Mouse (Mus musculus): ENCODE data around the gene Fam178b. TPM values are rescaled to one million over a fixed set of nuclear protein-coding genes. Genes with fewer than 3 reads are reported as not detected.

The Fam178b gene
- polyA plus RNA-seq, 1 experiment from 2014 or later, result not detected

- peak; percentile 79 for ATAC-seq (ENCODE audit: low FRiP score, low read depth)
- under 1% methylated on average over 52 of the region's 52 CpGs for whole genome bisulfite sequencing
- Histone ChIP-seq H3K4me1 (replicated peaks) (peaks cover 38% of the 10 kb centered on the region), H3K27me3 (no peaks in the 10 kb centered on the region), H3K27ac (replicated peaks) (peak overlapping the region; percentile 99), H3K4me2 (peak overlapping the region; percentile 79), H3K9ac (peak overlapping the region; percentile 99), H3K36me3 (peaks cover 27% of the 10 kb centered on the region), H3K9me3 (no peaks in the 10 kb centered on the region), H3K4me3 (peak overlapping the region; percentile 78)
Measured at GRCm38 (mm10) chr1:36556553-36557456, 126.2 kb downstream of the Fam178b start.

GRCm38 (mm10) chr1:36555798-36556395 lies 127.1 kb downstream of the Fam178b start:
- H3K27ac ChIP-seq (replicated peaks), result peak overlapping the region; percentile 99
- 2% methylated on average over 8 of the region's 8 CpGs for WGBS
- H3K4me1 ChIP-seq (replicated peaks), result peaks cover 38% of the 10 kb centered on the region
- H3K9ac ChIP-seq, result peak overlapping the region; percentile 99
- H3K9me3 ChIP-seq, result no peaks in the 10 kb centered on the region
- peaks cover 36% of the 10 kb centered on the region for H3K36me3 ChIP-seq
- H3K4me2 ChIP-seq, result peak overlapping the region; percentile 79
- H3K27me3 ChIP-seq, result no peaks in the 10 kb centered on the region
- peak overlapping the region; percentile 78 for H3K4me3 ChIP-seq
- ATAC-seq (ENCODE audit: low FRiP score, low read depth), result no peak

- H3K27ac ChIP-seq (replicated peaks), result peak overlapping the region; percentile 99
Measured at GRCm38 (mm10) chr1:36554633-36555399, 128.2 kb downstream of the Fam178b start.

GRCm38 (mm10) chr1:36552506-36552905 lies 130.5 kb downstream of the Fam178b start:
- no peak for ATAC-seq (ENCODE audit: low FRiP score, low read depth)
- Histone ChIP-seq H3K36me3 (peaks cover 62% of the 10 kb centered on the region), H3K4me1 (replicated peaks) (peaks cover 50% of the 10 kb centered on the region), H3K9me3 (no peaks in the 10 kb centered on the region), H3K9ac (no peak overlapping the region), H3K4me3 (no peak overlapping the region), H3K27ac (replicated peaks) (no peak overlapping the region), H3K27me3 (no peaks in the 10 kb centered on the region), H3K4me2 (no peak overlapping the region)
- 86% methylated on average over 16 of the region's 16 CpGs for WGBS

More at GRCm38 (mm10) chr1:36554633-36555399, 128.2 kb downstream of the Fam178b start:
- Histone ChIP-seq H3K4me3 (peak overlapping the region; percentile 78), H3K27me3 (no peaks in the 10 kb centered on the region), H3K9me3 (no peaks in the 10 kb centered on the region), H3K4me2 (peak overlapping the region; percentile 79), H3K4me1 (replicated peaks) (peaks cover 38% of the 10 kb centered on the region), H3K36me3 (peaks cover 47% of the 10 kb centered on the region), H3K9ac (peak overlapping the region; percentile 99)
- WGBS, result 68% methylated on average over 21 of the region's 21 CpGs
- no peak for ATAC-seq (ENCODE audit: low FRiP score, low read depth)

- no peak for ATAC-seq (ENCODE audit: low FRiP score, low read depth)
- Histone ChIP-seq H3K36me3 (peaks cover 62% of the 10 kb centered on the region), H3K9me3 (no peaks in the 10 kb centered on the region), H3K9ac (no peak overlapping the region), H3K4me2 (no peak overlapping the region), H3K4me3 (no peak overlapping the region), H3K27me3 (no peaks in the 10 kb centered on the region), H3K4me1 (replicated peaks) (peaks cover 53% of the 10 kb centered on the region), H3K27ac (replicated peaks) (no peak overlapping the region)
- 90% methylated on average over 17 of the region's 17 CpGs for WGBS
Measured at GRCm38 (mm10) chr1:36551904-36552303, 131.1 kb downstream of the Fam178b start.

GRCm38 (mm10) chr1:36550075-36550863 lies 132.7 kb downstream of the Fam178b start:
- H3K4me1 ChIP-seq (replicated peaks), result peaks cover 57% of the 10 kb centered on the region
- 81% methylated on average over 20 of the region's 20 CpGs for WGBS
- ATAC-seq (ENCODE audit: low FRiP score, low read depth), result no peak
- no peaks in the 10 kb centered on the region for H3K27me3 ChIP-seq
- H3K4me2 ChIP-seq, result no peak overlapping the region
- no peaks in the 10 kb centered on the region for H3K9me3 ChIP-seq
- no peak overlapping the region for H3K27ac ChIP-seq (replicated peaks)
- peaks cover 62% of the 10 kb centered on the region for H3K36me3 ChIP-seq
- no peak overlapping the region for H3K9ac ChIP-seq
- H3K4me3 ChIP-seq, result no peak overlapping the region

GRCm38 (mm10) chr1:36549491-36549890 lies 133.5 kb downstream of the Fam178b start:
- Histone ChIP-seq H3K4me3 (no peak overlapping the region), H3K4me2 (no peak overlapping the region), H3K4me1 (replicated peaks) (peaks cover 49% of the 10 kb centered on the region), H3K36me3 (peaks cover 62% of the 10 kb centered on the region), H3K9me3 (no peaks in the 10 kb centered on the region), H3K27ac (replicated peaks) (no peak overlapping the region), H3K9ac (no peak overlapping the region), H3K27me3 (no peaks in the 10 kb centered on the region)
- WGBS, result 88% methylated on average over 18 of the region's 18 CpGs
- ATAC-seq (ENCODE audit: low FRiP score, low read depth), result no peak

- no peak overlapping the region for H3K9ac ChIP-seq
- no peak overlapping the region for H3K4me2 ChIP-seq
- H3K9me3 ChIP-seq, result no peaks in the 10 kb centered on the region
- 57% methylated on average over 8 of the region's 8 CpGs for WGBS
- no peak overlapping the region for H3K4me3 ChIP-seq
- no peak for ATAC-seq (ENCODE audit: low FRiP score, low read depth)
- no peak overlapping the region for H3K27ac ChIP-seq (replicated peaks)
- H3K4me1 ChIP-seq (replicated peaks), result peaks cover 42% of the 10 kb centered on the region
- no peaks in the 10 kb centered on the region for H3K27me3 ChIP-seq
- peaks cover 54% of the 10 kb centered on the region for H3K36me3 ChIP-seq
Measured at GRCm38 (mm10) chr1:36548771-36549170, 134.2 kb downstream of the Fam178b start.

GRCm38 (mm10) chr1:36547981-36548598 lies 134.9 kb downstream of the Fam178b start:
- Histone ChIP-seq H3K4me2 (no peak overlapping the region), H3K9me3 (no peaks in the 10 kb centered on the region), H3K36me3 (peaks cover 48% of the 10 kb centered on the region), H3K27me3 (no peaks in the 10 kb centered on the region), H3K27ac (replicated peaks) (peak overlapping the region; percentile 48; the same call in 1 of the 2 replicates), H3K9ac (0 out of 2 replicates have a peak overlapping the region, but pooled peaks have one; percentile 21), H3K4me1 (replicated peaks) (peaks cover 41% of the 10 kb centered on the region), H3K4me3 (no peak overlapping the region)
- ATAC-seq (ENCODE audit: low FRiP score, low read depth), result no peak
- 31% methylated on average over 9 of the region's 9 CpGs for WGBS

- Histone ChIP-seq H3K36me3 (peaks cover 39% of the 10 kb centered on the region), H3K4me1 (replicated peaks) (peaks cover 41% of the 10 kb centered on the region), H3K4me2 (peak within 1 kb of the TSS; percentile 82), H3K9me3 (no peaks in the 10 kb centered on the region), H3K9ac (peak within 1 kb of the TSS; percentile 66), H3K4me3 (peak within 1 kb of the TSS; percentile 59), H3K27me3 (no peaks in the 10 kb centered on the region), H3K27ac (replicated peaks) (peak within 1 kb of the TSS; percentile 76)
- WGBS, result under 1% methylated on average over 43 of the region's 43 CpGs
- ATAC-seq (ENCODE audit: low FRiP score, low read depth), result peak; percentile 97
Measured at GRCm38 (mm10) chr1:36546888-36547471, 136.0 kb downstream of the Fam178b start, which contains the start of gene Ankrd39. Gene Ankrd39, minus strand, starts transcription at chr1:36547445.

Data from hindbrain, embryonic 15.5 days (tissue).